Comparison of ENCODE assay signal across 8 mouse cellular contexts in genomic region chr2:168019201-168019715, GRCm38 (mm10). TPM values are rescaled to one million over a fixed set of nuclear protein-coding genes. Genes with fewer than 3 reads are reported as not detected.
DNase-seq lines count a peak whose midpoint lies in the region; ATAC-seq and TF ChIP-seq lines count a peak whose summit lies in the region.

No protein-coding gene starts in this region.

- H3K9me3 ChIP-seq in liver, embryonic 15.5 days (replicated peaks) = no peaks in the 10 kb centered on the region
- H3K9me3 ChIP-seq in liver, embryonic 11.5 days (ENCODE audit: control insufficient read depth, low read length) = no peaks in the 10 kb centered on the region
- no peaks in the 10 kb centered on the region for H3K9me3 ChIP-seq in lung, embryonic 14.5 days (ENCODE audit: low read depth, low read length)

- H3K4me1 ChIP-seq in liver, embryonic 15.5 days (replicated peaks) = peaks cover 9% of the 10 kb centered on the region
- peaks cover 7% of the 10 kb centered on the region for H3K4me1 ChIP-seq in liver, embryonic 11.5 days (replicated peaks; ENCODE audit: control insufficient read depth, insufficient read depth, low read length)
- H3K4me1 ChIP-seq in lung, embryonic 14.5 days (ENCODE audit: insufficient read depth) = peaks cover 15% of the 10 kb centered on the region

- H3K36me3 ChIP-seq in liver, embryonic 15.5 days (replicated peaks) = no peaks in the 10 kb centered on the region
- H3K36me3 ChIP-seq in liver, embryonic 11.5 days (ENCODE audit: control insufficient read depth, insufficient read depth, low read length) = no peaks in the 10 kb centered on the region
- H3K36me3 ChIP-seq in lung, embryonic 14.5 days (ENCODE audit: insufficient read depth) = no peaks in the 10 kb centered on the region

- H3K4me3 ChIP-seq in liver, embryonic 15.5 days (replicated peaks) = no peak overlapping the region
- H3K4me3 ChIP-seq in liver, embryonic 11.5 days (ENCODE audit: low read depth, low read length) = no peak overlapping the region
- H3K4me3 ChIP-seq in lung, embryonic 14.5 days (ENCODE audit: low read depth, low read length) = no peak overlapping the region

- DNase-seq in adrenal gland, adult 2 months = peak; percentile 40
- DNase-seq in adrenal gland, postnatal 4 days (ENCODE audit: low spot score in 2 of 2) = no peak
- DNase-seq in liver, embryonic 11.5 days (ENCODE audit: low spot score) = no peak
- peak; percentile 82 to 84 for DNase-seq in heart, postnatal 10 days
- DNase-seq in lung, embryonic 14.5 days = peak; percentile 96
- DNase-seq in urinary bladder, postnatal 14 days (ENCODE audit: low spot score) = peak; percentile 78

- no peak overlapping the region for H3K27ac ChIP-seq in liver, embryonic 15.5 days (replicated peaks)
- H3K27ac ChIP-seq in liver, embryonic 11.5 days (ENCODE audit: low read depth, low read length) = no peak overlapping the region
- H3K27ac ChIP-seq in lung, embryonic 14.5 days (ENCODE audit: low read depth) = peak overlapping the region; percentile 92

- H3K9ac ChIP-seq in liver, embryonic 15.5 days = no peak overlapping the region
- H3K9ac ChIP-seq in liver, embryonic 11.5 days (ENCODE audit: low read depth, low read length) = no peak overlapping the region
- H3K9ac ChIP-seq in lung, embryonic 14.5 days = no peak overlapping the region

- TF ChIP-seq CTCF in lung, embryonic 14.5 days (IDR thresholded peaks at IDR 0.05; ENCODE audit: low read depth) = no peak

- WGBS in liver, embryonic 15.5 days (ENCODE audit: insufficient replicate concordance) = 80% methylated on average over 9 of the region's 9 CpGs
- WGBS in liver, embryonic 11.5 days = 82% methylated on average over 9 of the region's 9 CpGs
- 42% methylated on average over 9 of the region's 9 CpGs for WGBS in lung, embryonic 14.5 days

- 0 out of 2 replicates have a peak, but pooled peaks have one; percentile 10 for ATAC-seq in liver, embryonic 15.5 days (ENCODE audit: insufficient read depth)
- no peak for ATAC-seq in liver, embryonic 11.5 days (replicated peaks; ENCODE audit: low FRiP score)
- peak; percentile 92 for ATAC-seq in lung, embryonic 14.5 days (ENCODE audit: insufficient read depth)
- ATAC-seq in megakaryocyte, adult 5-6 weeks (ENCODE audit: poor library complexity, severe bottlenecking) = no peak

- no peak overlapping the region for H3K4me2 ChIP-seq in liver, embryonic 15.5 days
- no peak overlapping the region for H3K4me2 ChIP-seq in liver, embryonic 11.5 days
- 0 out of 2 replicates have a peak overlapping the region, but pooled peaks have one; percentile 5 for H3K4me2 ChIP-seq in lung, embryonic 14.5 days

- no peaks in the 10 kb centered on the region for H3K27me3 ChIP-seq in liver, embryonic 15.5 days
- no peaks in the 10 kb centered on the region for H3K27me3 ChIP-seq in liver, embryonic 11.5 days (replicated peaks; ENCODE audit: control insufficient read depth, insufficient read depth, low read length)
- no peaks in the 10 kb centered on the region for H3K27me3 ChIP-seq in lung, embryonic 14.5 days (ENCODE audit: insufficient read depth, low read length)

- intact Hi-C loops in heart, postnatal 10 days (cut with DNase I) = loop anchor here (2.0 to 5.0 kb wide), 2 partner anchors 63 to 80 kb away; partner anchors contain the start of gene Pard6b

RNA-seq across cellular contexts. Expression of gene Ripor3, which starts 8.8 kb away (rescaled TPM):
- 1 to 10 TPM; 1.7 to 3.0 TPM for total RNA-seq in adrenal gland, adult 2 months (2021)
- 3.5 and 4.0 TPM in 2 replicates for polyA plus RNA-seq in adrenal gland, adult 2 months (2012; rRNA removed)
- total RNA-seq in adrenal gland, postnatal 4 days (2021) = 1 to 10 TPM; 5.2 to 5.4 TPM
- 1.2 and 1.4 TPM in 2 replicates for polyA plus RNA-seq in liver, embryonic 15.5 days (2015; fragmentation: Nextera tagmentation; extraction: Ambion mirVana)
- polyA plus RNA-seq in liver, embryonic 11.5 days (2014; fragmentation: Nextera tagmentation; extraction: Ambion mirVana) = 3.1 and 3.6 TPM in 2 replicates
- total RNA-seq in heart, postnatal 10 days (2021) = under 1 TPM; 0.91 to 0.97 TPM
- 2.0 and 2.2 TPM in 2 replicates for polyA plus RNA-seq in lung, embryonic 14.5 days (2014; fragmentation: Nextera tagmentation; extraction: Ambion mirVana)
- total RNA-seq in megakaryocyte, adult 5-6 weeks (2015) = 0.20 TPM in 1 of 2 replicates, not detected in the other
- not detected in 2 replicates for total RNA-seq in megakaryocyte, adult 5-6 weeks (2017)

Comparison
In these comparisons a context has a peak if more than half of its experiments do, and no peak if none do; other contexts are left out.
1. DNase-seq: peak in adrenal gland, adult 2 months (single experiment), heart, postnatal 10 days (2 of 2), lung, embryonic 14.5 days (single experiment) and urinary bladder, postnatal 14 days (single experiment); none in adrenal gland, postnatal 4 days (0 of 2) and liver, embryonic 11.5 days (single experiment).
2. ATAC-seq: peak in liver, embryonic 15.5 days (single experiment) and lung, embryonic 14.5 days (single experiment); none in liver, embryonic 11.5 days (single experiment) and megakaryocyte, adult 5-6 weeks (single experiment).